Mouse (Mus musculus) large intestine, adult 2 months (tissue): Measurements from ENCODE around the gene Edf1. TPM values are rescaled to one million over a fixed set of nuclear protein-coding genes. Genes with fewer than 3 reads are reported as not detected.

Experiments
- DNase-seq: peaks from one replicate; pipeline ENCODE4 v3.0.0-alpha.2; 2012; ENCODE audit warnings: low read depth, low spot score
- WGBS: fragments of 180-500 bp; shearing (Covaris S2); methylation state at CpG from one replicate; pipeline ENCODE4 v1.1.7; 2018; 5-methylcytosine and 5-hydroxymethylcytosine counted together
- polyA plus RNA-seq: library from polyadenylated mRNA; depleted of rRNA; stranded (reverse); fragments of >200 nt; gene quantifications from 2 replicates; pipeline ENCODE4 v1.2.3, GENCODE M21; 2012

The Edf1 gene
- polyA plus RNA-seq, 1 experiment: 200 TPM

DNA sequence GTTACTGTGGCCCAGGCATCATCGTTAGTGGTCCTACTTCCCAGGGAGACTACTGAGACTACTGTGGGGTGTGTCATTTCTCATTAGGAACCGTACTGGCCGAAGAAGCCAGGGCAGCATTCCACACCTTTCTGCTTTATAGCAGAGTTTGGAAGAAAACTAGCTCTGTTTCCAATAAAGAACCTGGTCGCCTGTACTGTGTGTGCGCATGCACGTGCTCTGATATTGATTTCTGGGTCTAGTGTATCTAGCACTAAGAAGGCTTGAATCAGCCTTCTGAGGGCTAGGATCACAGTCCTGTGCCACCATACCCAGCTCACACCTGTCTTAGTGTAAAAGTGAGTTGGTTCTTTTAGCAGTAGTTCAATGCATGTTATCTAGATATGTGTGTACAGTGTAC lies 1.1 kb downstream of the Edf1 start:
- WGBS: 42% methylated on average over 6 of the region's 6 CpGs
- DNase-seq: no peak

DNA sequence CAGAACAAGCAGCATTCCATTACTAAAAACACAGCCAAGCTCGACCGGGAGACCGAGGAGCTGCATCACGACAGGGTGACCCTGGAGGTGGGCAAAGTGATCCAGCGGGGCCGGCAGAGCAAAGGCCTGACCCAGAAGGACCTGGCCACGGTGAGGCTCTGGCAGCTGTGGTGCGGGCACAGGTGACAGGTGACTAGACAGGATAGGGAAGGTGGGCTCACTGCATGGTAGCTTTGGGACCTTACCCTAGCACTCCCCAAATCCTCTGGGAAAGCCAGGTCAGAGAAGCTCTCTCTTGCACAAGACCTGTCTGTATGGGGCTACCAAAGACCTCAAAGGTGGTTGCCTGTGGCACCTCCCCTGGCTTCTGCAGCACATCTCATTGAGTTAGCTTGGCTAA lies 2.9 kb downstream of the Edf1 start:
- DNase-seq: no peak
- WGBS: 88% methylated on average over 8 of the region's 8 CpGs

DNA sequence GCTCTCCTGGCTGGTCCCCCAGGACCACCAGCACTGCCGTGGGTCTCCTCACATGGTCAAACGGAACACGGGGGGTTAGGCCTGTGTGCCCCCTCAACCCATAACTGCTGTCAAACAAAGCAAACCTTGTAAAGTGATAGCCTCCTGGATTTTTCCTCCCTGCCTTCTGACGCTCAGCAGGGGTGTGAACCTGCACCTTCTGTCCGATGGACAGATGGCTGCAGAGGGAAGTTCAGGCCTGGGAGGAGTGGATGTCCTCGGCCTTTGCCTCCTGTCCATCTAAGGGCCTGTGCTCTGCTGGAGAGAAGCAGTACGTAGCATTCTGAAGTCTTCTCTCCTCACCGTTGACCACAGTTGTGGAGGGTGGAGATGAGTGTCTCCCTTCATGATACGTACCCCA lies 4.3 kb downstream of the Edf1 start:
- 78% methylated on average over 9 of the region's 9 CpGs for WGBS
- DNase-seq: no peak

GRCm38 (mm10) chr2:25565741-25566140 lies 8.1 kb downstream of the Edf1 start:
- DNase-seq: no peak
- WGBS: 94% methylated on average over 8 of the region's 8 CpGs

DNA sequence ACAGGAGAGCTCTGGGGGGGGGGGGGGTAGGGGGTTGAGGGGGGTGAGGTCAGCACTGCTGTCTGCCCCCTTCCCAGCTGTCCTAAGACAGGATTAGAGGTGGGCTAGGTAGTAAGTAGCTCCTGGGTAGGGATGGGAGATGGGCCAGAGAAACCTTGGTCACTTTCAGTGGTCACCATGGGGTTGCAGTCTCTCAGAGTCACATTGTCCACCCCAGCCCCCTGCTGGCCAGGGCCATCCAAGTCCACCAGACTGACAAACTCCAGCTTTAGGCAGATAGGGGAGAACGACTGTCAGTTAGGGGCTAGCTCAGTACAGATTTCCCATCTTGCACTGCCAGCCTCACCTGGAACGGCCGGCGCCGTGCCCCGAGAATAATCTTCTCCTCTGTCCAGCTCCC lies 8.9 kb downstream of the Edf1 start:
- WGBS: 84% methylated on average over 6 of the region's 6 CpGs
- DNase-seq: no peak

GRCm38 (mm10) chr2:25568473-25569019 lies 10.9 kb downstream of the Edf1 start:
- WGBS: 53% methylated on average over 6 of the region's 6 CpGs
- DNase-seq: no peak

GRCm38 (mm10) chr2:25569323-25569722 lies 11.7 kb downstream of the Edf1 start:
- WGBS: 92% methylated on average over 3 of the region's 3 CpGs
- DNase-seq: no peak

DNA sequence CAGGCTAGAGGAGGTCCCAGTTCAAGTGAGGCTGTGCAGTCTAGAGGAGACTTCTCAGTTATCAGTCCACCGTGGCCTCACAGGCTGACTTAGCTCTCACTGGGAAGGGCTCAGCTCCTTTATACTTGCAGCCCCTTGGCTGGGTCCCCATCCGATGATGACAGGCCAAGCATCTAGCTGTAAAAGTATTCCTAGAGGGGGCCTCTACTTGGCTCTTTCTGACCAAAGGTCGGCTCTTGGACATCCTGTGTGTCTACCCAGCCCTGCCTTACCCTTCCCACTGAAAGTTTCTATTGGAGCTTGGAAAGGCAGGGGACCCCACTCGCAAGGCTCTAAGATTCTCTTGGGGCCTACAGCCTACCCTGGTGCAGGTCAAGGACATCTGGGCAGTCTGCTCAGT lies 13.6 kb downstream of the Edf1 start:
- no peak for DNase-seq
- WGBS: 77% methylated on average over 4 of the region's 4 CpGs

GRCm38 (mm10) chr2:25573068-25573467 lies 15.4 kb downstream of the Edf1 start:
- no peak for DNase-seq
- 88% methylated on average over 2 of the region's 2 CpGs for WGBS

- WGBS: 8% methylated on average over 11 of the region's 11 CpGs
- DNase-seq: no peak
These were observed 16.5 kb downstream of the Edf1 start for GRCm38 (mm10) chr2:25574136-25574535.

GRCm38 (mm10) chr2:25574579-25575431 lies 17.2 kb downstream of the Edf1 start, which contains the start of the genes Mamdc4 and Phpt1:
Gene Mamdc4 (minus strand): TSS chr2:25574845.
Gene Phpt1 (minus strand): TSS chr2:25575224.
- DNase-seq: peak; percentile 99
- WGBS: under 1% methylated on average over 44 of the region's 45 CpGs

GRCm38 (mm10) chr2:25575432-25576027 lies 17.9 kb downstream of the Edf1 start:
- no peak for DNase-seq
- WGBS: 12% methylated on average over 21 of the region's 21 CpGs

GRCm38 (mm10) chr2:25576028-25576850 lies 18.6 kb downstream of the Edf1 start:
- no peak for DNase-seq
- WGBS: 87% methylated on average over 16 of the region's 16 CpGs

- no peak for DNase-seq
- WGBS: 27% methylated on average over 92 of the region's 92 CpGs
These were observed 19.6 kb downstream of the Edf1 start for GRCm38 (mm10) chr2:25576965-25577891.

GRCm38 (mm10) chr2:25577951-25578795 lies 20.5 kb downstream of the Edf1 start:
- DNase-seq: no peak
- 16% methylated on average over 75 of the region's 75 CpGs for WGBS

DNA sequence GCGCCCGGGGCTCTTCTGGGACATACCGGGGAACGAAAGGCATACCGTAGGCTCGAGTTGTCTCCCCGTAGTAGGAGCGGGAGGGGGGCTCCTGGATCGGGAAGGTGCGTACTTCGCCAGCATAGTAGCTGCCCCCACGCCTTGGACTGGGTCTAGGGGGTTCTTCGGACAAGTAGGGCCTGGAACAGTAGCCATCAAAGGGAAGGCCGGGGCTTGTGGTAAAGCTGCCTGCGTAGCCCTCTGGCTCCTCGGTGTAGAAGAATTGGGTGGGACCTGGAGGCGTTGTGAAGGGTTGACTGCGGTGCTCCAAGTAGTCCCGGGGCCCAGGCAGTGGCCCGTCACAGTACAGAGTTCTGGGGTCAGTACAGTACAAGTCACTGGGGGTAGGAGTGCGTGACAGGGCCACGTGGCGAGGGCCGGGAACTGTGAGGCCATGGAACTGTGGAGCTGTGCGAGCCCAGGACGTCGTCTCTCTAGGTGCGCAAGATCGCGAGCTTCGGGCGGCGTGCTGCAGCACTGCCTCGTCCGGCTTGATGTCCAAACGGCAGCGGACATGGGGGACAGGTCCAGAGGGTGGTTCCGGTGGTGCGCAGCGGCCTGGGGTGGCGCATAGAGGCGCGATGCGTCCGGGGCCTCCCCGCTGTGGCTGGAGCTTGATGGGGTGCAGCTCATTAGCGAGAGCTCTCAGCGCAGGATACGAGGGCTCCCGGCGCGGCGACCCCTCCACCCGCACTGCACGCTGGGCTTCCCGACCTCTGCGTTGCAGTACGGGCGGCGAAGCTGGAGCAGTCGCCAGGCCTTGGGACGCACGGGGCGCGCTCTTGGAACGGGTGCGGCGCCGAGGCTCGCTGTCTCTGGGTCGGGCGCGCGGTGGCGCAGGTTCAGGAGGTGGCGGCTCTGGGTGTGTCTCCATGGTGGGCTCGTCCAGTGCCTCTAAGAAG lies 21.4 kb downstream of the Edf1 start:
- 11% methylated on average over 77 of the region's 77 CpGs for WGBS

More for the DNA sequence above, 21.4 kb downstream of the Edf1 start:
- DNase-seq: no peak
